Comparison of ENCODE assay signal across 21 mouse cellular contexts in genomic region chr9:68637301-68637700, GRCm38 (mm10).
"Had no signal": no experiment of that assay in that cellular context is flagged by ENCODE, and none has a peak within 500 bp of the region (broad histone marks: within the 10 kb centered on the region; RNA-seq: fewer than 3 reads in every experiment).

No protein-coding gene starts in this region.

- H3K4me3 ChIP-seq: left cerebral cortex, adult 2 months; limb, embryonic 12.5 days; limb, embryonic 15.5 days; midbrain, embryonic 12.5 days; midbrain, embryonic 15.5 days; neural tube, embryonic 12.5 days; neural tube, embryonic 15.5 days had no signal

- H3K4me1 ChIP-seq: limb, embryonic 12.5 days; limb, embryonic 15.5 days; midbrain, embryonic 12.5 days; midbrain, embryonic 15.5 days; neural tube, embryonic 12.5 days; neural tube, embryonic 15.5 days had no signal

- H3K36me3 ChIP-seq: limb, embryonic 12.5 days; limb, embryonic 15.5 days; midbrain, embryonic 12.5 days; midbrain, embryonic 15.5 days; neural tube, embryonic 12.5 days; neural tube, embryonic 15.5 days had no signal

- H3K27ac ChIP-seq: kidney, postnatal 0 days; left cerebral cortex, adult 2 months; limb, embryonic 12.5 days; limb, embryonic 15.5 days; liver, embryonic 14.5 days; macrophage; midbrain, embryonic 12.5 days; midbrain, embryonic 15.5 days; neural tube, embryonic 12.5 days; neural tube, embryonic 15.5 days; stomach, postnatal 0 days had no signal

- H3K9me3 ChIP-seq: limb, embryonic 12.5 days; limb, embryonic 15.5 days; midbrain, embryonic 12.5 days; midbrain, embryonic 15.5 days; neural tube, embryonic 12.5 days; neural tube, embryonic 15.5 days had no signal

- DNase-seq: kidney, postnatal 25 days; layer of hippocampus, postnatal 36 days; liver, postnatal 0 days; lung, embryonic 14.5 days; right cerebral cortex, adult 18-20 months; right cerebral cortex, postnatal 14 days; right cerebral cortex, postnatal 4 days; thymus, adult 2 months; thymus, postnatal 14 days; thymus, postnatal 4 days had no signal

- H3K27me3 ChIP-seq: limb, embryonic 12.5 days; limb, embryonic 15.5 days; midbrain, embryonic 12.5 days; midbrain, embryonic 15.5 days; neural tube, embryonic 12.5 days; neural tube, embryonic 15.5 days had no signal
